ENCODE assay signal across 8 mouse cellular contexts in the genomic region with DNA sequence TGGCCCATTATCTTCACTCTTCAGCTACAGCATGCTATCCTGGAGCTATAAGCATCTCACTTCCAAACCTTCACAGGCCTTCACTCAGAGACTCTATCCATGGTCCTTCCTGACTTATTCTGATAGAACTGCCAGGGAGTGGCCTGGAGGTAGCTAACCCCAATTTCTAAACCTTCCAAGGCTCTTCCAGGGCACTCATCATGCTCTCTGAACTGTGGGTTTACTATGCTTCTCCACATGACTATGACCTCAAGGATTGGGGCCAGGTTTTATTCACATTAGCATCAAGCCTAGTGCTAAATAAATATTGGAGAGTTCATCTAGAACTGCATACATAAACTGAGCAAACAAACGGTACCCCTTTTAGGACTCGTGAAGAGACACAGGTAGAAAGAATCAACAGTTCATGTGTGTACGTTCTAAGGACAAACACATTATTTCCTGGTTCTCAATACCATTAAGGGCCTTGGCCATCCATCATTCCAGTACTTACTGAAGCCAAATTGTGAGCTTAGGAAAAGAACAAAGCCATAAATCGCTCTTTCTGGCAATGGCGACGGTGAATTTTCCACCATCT. TPM values are rescaled to one million over a fixed set of nuclear protein-coding genes. Genes with fewer than 3 reads are reported as not detected.
DNase-seq lines count a peak whose midpoint lies in the region; ATAC-seq lines count a peak whose summit lies in the region.

No protein-coding gene starts in this region.

- H3K4me1 ChIP-seq in lung, embryonic 16.5 days (replicated peaks; ENCODE audit: control insufficient read depth, insufficient read depth, low read length), result peaks cover 17% of the 10 kb centered on the region
- peaks cover 34% of the 10 kb centered on the region for H3K4me1 ChIP-seq in embryonic facial prominence, embryonic 10.5 days
- H3K4me1 ChIP-seq in hindbrain, embryonic 12.5 days, result peaks cover 30% of the 10 kb centered on the region
- peaks cover 36% of the 10 kb centered on the region for H3K4me1 ChIP-seq in midbrain, embryonic 12.5 days

- DNase-seq in lung, postnatal 10 days, result no peak
- DNase-seq in embryonic facial prominence, embryonic 10.5 days (ENCODE audit: low spot score), result no peak
- DNase-seq in adrenal gland, adult 2 months, result no peak
- no peak for DNase-seq in left cerebral cortex, adult 18-20 months (ENCODE audit: low spot score in 2 of 2)
- DNase-seq in layer of hippocampus, adult 11-12 months (ENCODE audit: low spot score), result no peak

- peaks cover 3% of the 10 kb centered on the region; the same call in 1 of the 2 replicates for H3K36me3 ChIP-seq in lung, embryonic 16.5 days (ENCODE audit: control insufficient read depth, insufficient read depth, low read length)
- peaks cover 7% of the 10 kb centered on the region for H3K36me3 ChIP-seq in embryonic facial prominence, embryonic 10.5 days (replicated peaks)
- 0 out of 2 replicates have a peak, but pooled peaks cover 4% of the 10 kb centered on the region for H3K36me3 ChIP-seq in hindbrain, embryonic 12.5 days
- H3K36me3 ChIP-seq in midbrain, embryonic 12.5 days, result peaks cover 6% of the 10 kb centered on the region; the same call in 1 of the 2 replicates

- ATAC-seq in lung, embryonic 16.5 days (ENCODE audit: low read depth), result no peak
- no peak for ATAC-seq in hindbrain, embryonic 12.5 days (ENCODE audit: low FRiP score)
- ATAC-seq in midbrain, embryonic 12.5 days (ENCODE audit: low FRiP score, low read depth), result no peak

- H3K27ac ChIP-seq in lung, embryonic 16.5 days (ENCODE audit: low read length), result peak overlapping the region; percentile 99
- peak overlapping the region; percentile 99 for H3K27ac ChIP-seq in embryonic facial prominence, embryonic 10.5 days (replicated peaks)
- peak overlapping the region; percentile 99 for H3K27ac ChIP-seq in hindbrain, embryonic 12.5 days
- peak overlapping the region; percentile 99 for H3K27ac ChIP-seq in midbrain, embryonic 12.5 days (replicated peaks)

- no peaks in the 10 kb centered on the region for H3K9me3 ChIP-seq in lung, embryonic 16.5 days (ENCODE audit: control insufficient read depth, low read length)
- no peaks in the 10 kb centered on the region for H3K9me3 ChIP-seq in embryonic facial prominence, embryonic 10.5 days
- no peaks in the 10 kb centered on the region for H3K9me3 ChIP-seq in hindbrain, embryonic 12.5 days (replicated peaks)
- no peaks in the 10 kb centered on the region for H3K9me3 ChIP-seq in midbrain, embryonic 12.5 days

- H3K4me3 ChIP-seq in lung, embryonic 16.5 days (ENCODE audit: low read length), result peak overlapping the region; percentile 93
- peak overlapping the region; percentile 94 for H3K4me3 ChIP-seq in embryonic facial prominence, embryonic 10.5 days
- H3K4me3 ChIP-seq in hindbrain, embryonic 12.5 days, result peak overlapping the region; percentile 93
- H3K4me3 ChIP-seq in midbrain, embryonic 12.5 days, result peak overlapping the region; percentile 92

- no peaks in the 10 kb centered on the region for H3K27me3 ChIP-seq in lung, embryonic 16.5 days (ENCODE audit: control insufficient read depth, insufficient read depth, low read depth, low read length)
- H3K27me3 ChIP-seq in embryonic facial prominence, embryonic 10.5 days (replicated peaks; ENCODE audit: low read depth, poor library complexity, severe bottlenecking), result no peaks in the 10 kb centered on the region
- H3K27me3 ChIP-seq in hindbrain, embryonic 12.5 days, result no peaks in the 10 kb centered on the region
- H3K27me3 ChIP-seq in midbrain, embryonic 12.5 days, result no peaks in the 10 kb centered on the region

- peak overlapping the region; percentile 95 for H3K9ac ChIP-seq in lung, embryonic 16.5 days (ENCODE audit: low read length)
- H3K9ac ChIP-seq in hindbrain, embryonic 12.5 days, result peak overlapping the region; percentile 98
- peak overlapping the region; percentile 95 for H3K9ac ChIP-seq in midbrain, embryonic 12.5 days (replicated peaks)

- WGBS in lung, embryonic 16.5 days, result 3% methylated on average over 6 of the region's 6 CpGs
- 14% methylated on average over 6 of the region's 6 CpGs for WGBS in embryonic facial prominence, embryonic 10.5 days
- 8% methylated on average over 6 of the region's 6 CpGs for WGBS in hindbrain, embryonic 12.5 days
- 8% methylated on average over 6 of the region's 6 CpGs for WGBS in midbrain, embryonic 12.5 days

- H3K4me2 ChIP-seq in lung, embryonic 16.5 days (ENCODE audit: low read depth, low read length), result peak overlapping the region; percentile 82
- H3K4me2 ChIP-seq in hindbrain, embryonic 12.5 days (replicated peaks), result peak overlapping the region; percentile 72
- H3K4me2 ChIP-seq in midbrain, embryonic 12.5 days (replicated peaks), result peak overlapping the region; percentile 69

RNA-seq across cellular contexts. Expression of gene Ttc3, which starts 0.7 kb away (rescaled TPM):
- polyA plus RNA-seq in lung, embryonic 16.5 days (2015; fragmentation: Nextera tagmentation; extraction: Ambion mirVana), result 152 and 153 TPM in 2 replicates
- 300 and 304 TPM in 2 replicates for polyA plus RNA-seq in embryonic facial prominence, embryonic 10.5 days (2016; fragmentation: Nextera tagmentation; extraction: Ambion mirVana)
- 609 and 686 TPM in 2 replicates for polyA plus RNA-seq in hindbrain, embryonic 12.5 days (2016; fragmentation: Nextera tagmentation; extraction: Ambion mirVana)
- 618 and 658 TPM in 2 replicates for polyA plus RNA-seq in midbrain, embryonic 12.5 days (2016; fragmentation: Nextera tagmentation; extraction: Ambion mirVana)
- total RNA-seq in adrenal gland, adult 2 months (2021), result 10 to 100 TPM; 88.2 to 98.1 TPM
- polyA plus RNA-seq in adrenal gland, adult 2 months (2012; rRNA removed), result 32.0 and 32.1 TPM in 2 replicates
- total RNA-seq in left cerebral cortex, adult 18-20 months (2021), result 1,000 to 10,000 TPM in 1 of 2 experiments, 100 to 1,000 TPM in 1; 991 to 1,074 TPM

RNA-seq across cellular contexts. Expression of gene Pigp, which starts 2.0 kb away (rescaled TPM):
- polyA plus RNA-seq in lung, embryonic 16.5 days (2015; fragmentation: Nextera tagmentation; extraction: Ambion mirVana), result 111 and 112 TPM in 2 replicates
- 77.9 and 78.3 TPM in 2 replicates for polyA plus RNA-seq in embryonic facial prominence, embryonic 10.5 days (2016; fragmentation: Nextera tagmentation; extraction: Ambion mirVana)
- polyA plus RNA-seq in hindbrain, embryonic 12.5 days (2016; fragmentation: Nextera tagmentation; extraction: Ambion mirVana), result 104 and 116 TPM in 2 replicates
- 116 and 124 TPM in 2 replicates for polyA plus RNA-seq in midbrain, embryonic 12.5 days (2016; fragmentation: Nextera tagmentation; extraction: Ambion mirVana)
- total RNA-seq in adrenal gland, adult 2 months (2021), result 10 to 100 TPM; 87.0 to 94.7 TPM
- polyA plus RNA-seq in adrenal gland, adult 2 months (2012; rRNA removed), result 42.1 and 47.7 TPM in 2 replicates
- 10 to 100 TPM; 34.0 to 45.4 TPM for total RNA-seq in left cerebral cortex, adult 18-20 months (2021)

RNA-seq across cellular contexts. Expression of gene Ripply3, which starts 41.5 kb away (rescaled TPM):
- polyA plus RNA-seq in lung, embryonic 16.5 days (2015; fragmentation: Nextera tagmentation; extraction: Ambion mirVana), result 23.5 and 24.5 TPM in 2 replicates
- polyA plus RNA-seq in embryonic facial prominence, embryonic 10.5 days (2016; fragmentation: Nextera tagmentation; extraction: Ambion mirVana), result 5.1 and 6.2 TPM in 2 replicates
- polyA plus RNA-seq in hindbrain, embryonic 12.5 days (2016; fragmentation: Nextera tagmentation; extraction: Ambion mirVana), result 3.6 and 3.7 TPM in 2 replicates
- 3.4 and 3.9 TPM in 2 replicates for polyA plus RNA-seq in midbrain, embryonic 12.5 days (2016; fragmentation: Nextera tagmentation; extraction: Ambion mirVana)
- total RNA-seq in adrenal gland, adult 2 months (2021), result 1 to 10 TPM; 4.1 to 7.5 TPM
- 2.4 and 3.0 TPM in 2 replicates for polyA plus RNA-seq in adrenal gland, adult 2 months (2012; rRNA removed)
- total RNA-seq in left cerebral cortex, adult 18-20 months (2021), result under 1 TPM in 1 of 2 experiments, not detected in 1; 0.23 TPM

RNA-seq across cellular contexts. Expression of gene Hlcs, which starts 56.3 kb away (rescaled TPM):
- polyA plus RNA-seq in lung, embryonic 16.5 days (2015; fragmentation: Nextera tagmentation; extraction: Ambion mirVana), result 7.5 and 7.9 TPM in 2 replicates
- 12.2 and 13.1 TPM in 2 replicates for polyA plus RNA-seq in embryonic facial prominence, embryonic 10.5 days (2016; fragmentation: Nextera tagmentation; extraction: Ambion mirVana)
- 10.0 and 11.0 TPM in 2 replicates for polyA plus RNA-seq in hindbrain, embryonic 12.5 days (2016; fragmentation: Nextera tagmentation; extraction: Ambion mirVana)
- 12.6 and 13.3 TPM in 2 replicates for polyA plus RNA-seq in midbrain, embryonic 12.5 days (2016; fragmentation: Nextera tagmentation; extraction: Ambion mirVana)
- 10 to 100 TPM; 15.0 to 16.6 TPM for total RNA-seq in adrenal gland, adult 2 months (2021)
- polyA plus RNA-seq in adrenal gland, adult 2 months (2012; rRNA removed), result 10.3 and 10.4 TPM in 2 replicates
- total RNA-seq in left cerebral cortex, adult 18-20 months (2021), result 10 to 100 TPM; 16.8 to 17.7 TPM
